Mouse (Mus musculus): Measurements from ENCODE around the gene Bex4.
A peak's percentile ranks its signal among the peaks of the same experiment; 100 is the strongest.

Bex4 gene

GRCm38 (mm10) chrX:136138827-136139639 lies at the start of gene Bex4:
TSS of gene Bex4 (plus strand) at chrX:136138996.
- peak; percentile 12 for DNase-seq (ENCODE audit: low read depth, low spot score)

- no peak for DNase-seq (ENCODE audit: low read depth, low spot score)
Measured at GRCm38 (mm10) chrX:136092497-136093279, 46.1 kb upstream of the Bex4 start.

GRCm38 (mm10) chrX:136094421-136094820 lies 44.4 kb upstream of the Bex4 start:
- DNase-seq (ENCODE audit: low read depth, low spot score) = no peak

GRCm38 (mm10) chrX:136104046-136104723 lies 34.6 kb upstream of the Bex4 start:
- peak; percentile 16 for DNase-seq (ENCODE audit: low read depth, low spot score)

- no peak for DNase-seq (ENCODE audit: low read depth, low spot score)
Measured at GRCm38 (mm10) chrX:136104724-136105088, 34.1 kb upstream of the Bex4 start.

GRCm38 (mm10) chrX:136107942-136108341 lies 30.9 kb upstream of the Bex4 start:
- peak; percentile 36 for DNase-seq (ENCODE audit: low read depth, low spot score)

- no peak for DNase-seq (ENCODE audit: low read depth, low spot score)
Measured at GRCm38 (mm10) chrX:136115015-136115414, 23.8 kb upstream of the Bex4 start.

- DNase-seq (ENCODE audit: low read depth, low spot score) = peak; percentile 92
Measured at GRCm38 (mm10) chrX:136115419-136115961, 23.3 kb upstream of the Bex4 start.

GRCm38 (mm10) chrX:136127038-136127743 lies 11.6 kb upstream of the Bex4 start:
- DNase-seq (ENCODE audit: low read depth, low spot score) = peak; percentile 40

- peak; percentile 53 for DNase-seq (ENCODE audit: low read depth, low spot score)
Measured at GRCm38 (mm10) chrX:136127744-136128064, 11.1 kb upstream of the Bex4 start.

GRCm38 (mm10) chrX:136135559-136135958 lies 3.2 kb upstream of the Bex4 start:
- DNase-seq (ENCODE audit: low read depth, low spot score) = no peak

GRCm38 (mm10) chrX:136139640-136140004 lies 826 bp downstream of the Bex4 start:
- peak; percentile 32 for DNase-seq (ENCODE audit: low read depth, low spot score)

GRCm38 (mm10) chrX:136141385-136141784 lies 2.6 kb downstream of the Bex4 start:
- no peak for DNase-seq (ENCODE audit: low read depth, low spot score)

GRCm38 (mm10) chrX:136143711-136144110 lies 4.9 kb downstream of the Bex4 start:
- DNase-seq (ENCODE audit: low read depth, low spot score) = no peak

GRCm38 (mm10) chrX:136144195-136144594 lies 5.4 kb downstream of the Bex4 start:
- no peak for DNase-seq (ENCODE audit: low read depth, low spot score)

GRCm38 (mm10) chrX:136170625-136171024 lies 31.8 kb downstream of the Bex4 start:
- no peak for DNase-seq (ENCODE audit: low read depth, low spot score)

GRCm38 (mm10) chrX:136171189-136172117 lies 32.7 kb downstream of the Bex4 start:
- peak; percentile 91 for DNase-seq (ENCODE audit: low read depth, low spot score)

- DNase-seq (ENCODE audit: low read depth, low spot score) = peak; percentile 95
Measured at GRCm38 (mm10) chrX:136172118-136172551, 33.3 kb downstream of the Bex4 start, which contains the start of gene Tceal8. TSS of gene Tceal8 (minus strand) at chrX:136172342.

GRCm38 (mm10) chrX:136172786-136173185 lies 34.0 kb downstream of the Bex4 start:
- DNase-seq (ENCODE audit: low read depth, low spot score) = peak; percentile 10

- peak; percentile 83 for DNase-seq (ENCODE audit: low read depth, low spot score)
Measured at GRCm38 (mm10) chrX:136180897-136181553, 42.2 kb downstream of the Bex4 start.

Measured in R1 (cell line).